Mouse (Mus musculus) v-Abl transformed pro-B cells (cell line): ENCODE results near the gene 5330417C22Rik.

Experiments
- in situ Hi-C, 2 experiments: fragments of 400-800 bp; cut with MboI; formaldehyde crosslinking; loops; one replicate each; pipeline ENCODE4 v1.15.1; 2025; ENCODE audit not compliant: unreplicated experiment in 2 of 2

The 5330417C22Rik gene

DNA sequence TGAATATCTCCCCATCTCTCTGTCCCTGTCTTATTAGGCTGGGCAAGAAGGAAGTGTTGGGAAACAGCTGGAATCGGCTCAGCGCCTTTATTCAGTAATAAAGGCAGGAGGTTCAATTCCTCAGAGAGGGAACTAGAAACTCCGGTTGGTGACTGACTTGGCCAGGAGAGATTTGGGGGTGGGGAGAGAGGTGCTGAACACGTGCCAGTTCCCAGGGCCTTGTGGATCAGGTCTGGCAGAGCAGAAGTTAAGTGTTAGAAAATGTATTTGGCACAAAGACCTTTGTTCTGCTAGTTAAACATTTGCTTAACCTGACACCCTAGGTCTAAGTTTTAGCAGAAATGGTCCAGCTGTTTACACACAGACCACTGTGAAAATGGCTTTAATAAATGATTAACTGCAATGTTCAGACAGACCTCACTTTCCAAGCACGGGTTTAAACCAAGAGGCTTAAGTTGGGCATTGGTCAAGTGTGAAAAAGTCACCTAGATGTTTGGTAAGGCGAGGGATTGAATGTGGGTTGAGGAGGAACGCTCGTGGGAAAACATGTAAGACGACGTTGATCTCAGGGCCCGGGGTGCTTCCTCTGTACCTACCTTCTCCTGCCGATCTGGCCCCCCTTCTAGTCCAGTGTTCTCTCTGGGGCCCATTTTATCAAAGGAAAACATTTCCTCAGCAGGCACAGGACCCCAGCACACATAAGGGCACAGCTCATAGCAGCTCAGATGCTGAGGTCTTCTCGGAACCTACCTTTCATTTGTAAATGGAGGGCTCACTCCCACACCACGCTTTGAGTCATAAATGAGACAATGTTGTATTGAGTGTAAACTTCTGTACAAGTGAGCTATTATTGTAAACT, 59.3 kb downstream of the 5330417C22Rik start:
- in situ Hi-C loops: loop anchor here in 1 of 2 experiments (25.0 kb wide), 1 partner anchor 1010 kb away; no protein-coding TSS in a partner anchor

GRCm38 (mm10) chr3:108475496-108475895, 60.8 kb downstream of the 5330417C22Rik start:
- in situ Hi-C loops: loop anchor here in 1 of 2 experiments (25.0 kb wide), 1 partner anchor 1012 kb away; no protein-coding TSS in a partner anchor

DNA sequence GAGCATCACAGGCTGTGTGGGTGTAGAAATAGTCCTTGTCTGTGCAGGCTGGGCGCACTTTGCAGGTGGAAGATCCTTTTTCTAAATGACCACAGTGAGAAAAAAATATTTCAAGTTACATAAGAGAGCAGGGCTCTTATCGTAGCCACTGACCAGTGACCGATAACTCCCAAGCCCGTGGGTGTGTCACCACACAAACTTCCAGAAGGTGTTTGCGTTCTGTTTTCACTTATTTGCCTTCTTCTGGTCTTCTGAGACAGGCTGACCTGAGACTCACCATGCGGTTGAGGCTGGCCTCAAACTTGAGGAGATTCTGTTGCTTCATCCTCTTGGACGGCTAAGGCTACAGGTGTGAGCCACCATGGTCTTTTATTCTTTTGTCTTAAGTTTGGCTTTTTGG, 61.4 kb downstream of the 5330417C22Rik start:
- in situ Hi-C loops: loop anchor here (25.0 kb wide), 1 partner anchor 1012 kb away; no protein-coding TSS in a partner anchor

DNA sequence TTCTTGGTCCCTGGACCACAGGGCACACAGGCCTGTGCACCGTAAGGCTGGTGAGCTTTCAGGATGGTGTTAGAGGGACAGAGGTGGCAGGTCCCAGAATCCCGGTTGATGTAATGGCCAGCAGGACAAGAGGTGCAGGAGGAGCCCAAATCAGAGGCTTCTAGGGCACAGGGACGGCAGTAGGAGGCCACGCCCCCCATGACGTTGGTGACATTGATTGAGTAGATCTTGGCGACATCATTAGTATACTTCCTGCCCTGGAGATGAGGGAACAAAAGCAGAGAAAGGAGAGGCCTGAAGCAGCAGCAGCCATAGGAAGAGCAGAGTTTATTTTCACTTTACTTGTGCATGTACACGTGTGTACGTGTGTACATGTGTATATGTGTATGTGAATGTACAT, 68.6 kb downstream of the 5330417C22Rik start:
- in situ Hi-C loops: loop anchor here (10.0 to 25.0 kb wide), 4 partner anchors 177 to 1020 kb away; no protein-coding TSS in a partner anchor

GRCm38 (mm10) chr3:108466425-108466824, 69.9 kb downstream of the 5330417C22Rik start:
- in situ Hi-C loops: loop anchor here (10.0 to 25.0 kb wide), 4 partner anchors 178 to 1021 kb away; no protein-coding TSS in a partner anchor

GRCm38 (mm10) chr3:108458866-108459265, 77.5 kb downstream of the 5330417C22Rik start:
- in situ Hi-C loops: loop anchor here in 1 of 2 experiments (25.0 kb wide), 1 partner anchor 1028 kb away; no protein-coding TSS in a partner anchor

GRCm38 (mm10) chr3:108458380-108458779, 78.0 kb downstream of the 5330417C22Rik start:
- in situ Hi-C loops: loop anchor here in 1 of 2 experiments (25.0 kb wide), 1 partner anchor 1029 kb away; no protein-coding TSS in a partner anchor

DNA sequence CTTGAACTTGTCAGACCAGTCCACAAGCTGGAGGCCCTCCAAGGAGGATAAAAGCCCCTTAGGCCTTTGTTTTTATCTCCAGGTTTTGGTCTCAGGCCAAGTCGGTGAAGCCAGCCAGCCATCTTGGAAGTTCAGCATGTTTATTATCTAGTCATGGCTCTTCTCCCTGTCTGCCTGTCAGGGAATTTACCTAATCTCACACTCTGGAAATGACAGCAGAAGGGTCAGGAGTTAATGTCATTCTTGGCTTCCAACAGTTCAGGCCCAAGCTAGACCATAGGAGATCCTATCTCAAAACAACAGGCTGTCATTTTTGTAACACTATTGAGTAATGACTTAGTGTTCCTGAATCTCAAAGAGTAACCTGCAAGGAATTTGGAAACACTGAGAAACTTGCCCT, 82.2 kb downstream of the 5330417C22Rik start:
- in situ Hi-C loops: loop anchor here in 1 of 2 experiments (25.0 kb wide), 1 partner anchor 1033 kb away; no protein-coding TSS in a partner anchor

GRCm38 (mm10) chr3:108451969-108452368, 84.4 kb downstream of the 5330417C22Rik start:
- in situ Hi-C loops: loop anchor here in 1 of 2 experiments (25.0 kb wide), 1 partner anchor 1035 kb away; no protein-coding TSS in a partner anchor

DNA sequence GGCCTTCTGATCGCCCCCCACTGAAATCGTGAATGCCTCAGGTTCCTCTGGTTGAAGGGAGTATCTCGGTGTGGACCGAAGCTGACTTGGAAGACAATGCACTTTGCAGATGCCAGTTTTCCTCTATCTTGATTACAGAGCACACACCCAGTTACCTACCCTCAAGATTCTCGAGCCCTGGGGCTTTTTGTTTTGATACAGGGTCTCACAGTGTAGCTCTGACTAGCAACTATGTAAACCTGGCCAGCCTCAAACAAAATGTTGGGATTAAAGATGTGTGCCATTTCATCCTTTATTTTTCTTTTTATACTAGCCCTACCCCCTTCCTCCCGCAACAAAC, 91.0 kb downstream of the 5330417C22Rik start:
- in situ Hi-C loops: loop anchor here (10.0 kb wide), 2 partner anchors 109 to 459 kb away; no protein-coding TSS in a partner anchor

DNA sequence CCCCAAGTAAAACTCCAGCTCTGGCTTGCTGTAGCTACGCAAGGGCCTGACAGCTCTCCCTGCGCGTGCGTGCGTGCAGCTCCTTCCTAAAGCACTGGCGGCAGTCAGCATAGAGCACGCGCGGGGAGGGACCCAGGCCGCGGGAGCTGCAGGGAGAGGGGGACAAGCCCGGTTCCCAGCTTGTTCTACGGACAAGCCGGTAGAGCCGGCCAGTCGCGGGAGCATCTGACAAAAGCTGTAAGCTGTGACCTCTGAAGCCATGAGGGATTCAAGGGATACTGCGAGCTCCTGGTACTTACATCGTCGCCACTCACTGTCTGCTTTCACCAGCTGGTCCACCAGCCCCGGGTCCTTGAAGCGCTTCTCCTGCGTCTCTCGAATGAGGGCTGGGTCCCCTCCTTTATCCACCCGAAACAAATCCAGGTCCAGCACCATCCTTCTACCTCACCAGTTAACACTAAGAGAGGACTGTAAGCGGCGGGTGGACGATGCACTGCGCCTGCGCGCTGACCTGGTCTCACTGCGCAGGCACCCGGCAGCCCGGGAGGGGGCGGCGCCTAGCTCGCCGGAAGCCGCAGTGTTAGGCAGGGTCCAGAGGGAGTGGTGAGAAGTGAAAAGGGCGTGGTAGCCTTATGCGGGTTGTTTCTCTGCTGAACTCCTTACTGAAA, 91.5 kb downstream of the 5330417C22Rik start, which contains the start of gene Sars:
TSS of gene Sars (minus strand) at position 512 of the 668 bp plus-strand sequence.
- in situ Hi-C loops: loop anchor here (10.0 kb wide), 2 partner anchors 110 to 460 kb away; no protein-coding TSS in a partner anchor

DNA sequence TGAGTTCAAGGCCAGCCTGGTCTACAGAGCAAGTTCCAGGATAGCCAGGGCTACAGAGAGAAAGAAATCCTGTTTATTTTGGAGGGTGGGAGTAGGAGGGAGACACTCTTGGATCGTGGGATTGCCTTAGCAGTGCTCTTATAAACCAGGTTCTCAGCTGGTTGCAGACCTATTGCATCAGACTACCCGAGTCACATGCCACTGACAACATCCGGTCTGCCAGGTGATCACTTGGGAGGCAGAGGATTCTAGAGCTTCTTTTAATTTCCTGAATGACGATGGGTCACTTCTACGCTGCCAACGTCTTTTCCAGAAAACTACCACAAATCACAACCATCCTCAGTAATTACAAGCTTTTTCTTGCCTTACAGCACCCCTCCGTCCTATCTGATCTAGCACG, 92.3 kb downstream of the 5330417C22Rik start:
- in situ Hi-C loops: loop anchor here (10.0 kb wide), 2 partner anchors 111 to 461 kb away; no protein-coding TSS in a partner anchor

DNA sequence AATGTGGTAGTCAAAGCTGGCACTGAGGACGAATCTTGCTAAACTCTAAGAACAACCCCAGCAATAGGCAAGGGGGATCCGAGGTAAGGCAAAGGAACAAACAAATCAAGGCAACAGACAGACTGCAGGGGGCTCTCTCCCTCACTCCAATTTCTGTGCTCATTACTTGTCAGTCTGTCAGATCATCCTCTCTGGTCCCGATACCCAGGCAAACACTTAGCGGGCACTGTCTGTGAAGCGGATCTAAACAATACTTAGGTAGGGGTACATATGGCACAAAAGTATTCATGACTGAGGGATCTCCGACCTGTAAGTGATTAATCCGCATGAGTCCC, 100.0 kb downstream of the 5330417C22Rik start:
- in situ Hi-C loops: no loop called here

DNA sequence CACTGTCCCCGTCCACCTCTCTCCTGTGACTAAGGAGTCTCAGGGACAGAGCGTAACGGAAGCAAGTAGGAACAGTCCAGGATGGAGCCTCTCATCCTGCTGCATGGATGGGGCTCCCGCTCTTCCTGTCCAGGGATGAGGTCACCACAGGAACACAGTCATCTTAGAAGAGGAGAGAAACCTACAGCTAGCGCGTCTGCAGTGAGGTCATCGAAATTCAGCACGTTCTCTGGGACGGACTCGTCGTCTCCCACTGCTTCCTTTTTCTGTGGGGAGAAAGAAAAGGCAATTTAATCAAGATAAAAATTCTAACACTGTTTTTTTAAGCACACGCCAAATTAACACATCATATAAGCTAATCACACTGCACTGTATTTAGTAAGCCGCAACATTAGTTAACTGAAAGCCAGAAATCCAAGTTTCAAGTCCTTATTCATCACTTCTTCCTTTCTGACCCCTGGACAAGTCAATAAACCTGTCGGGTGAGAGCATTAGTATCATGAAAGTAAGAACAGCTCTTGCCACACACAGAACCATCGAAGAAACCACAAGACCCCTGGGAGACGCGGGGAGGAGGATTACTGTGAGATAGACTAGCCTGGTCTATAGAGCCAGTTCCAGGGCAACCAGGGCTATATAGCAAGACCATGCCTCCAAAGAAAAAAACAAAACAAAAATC, 100.5 kb downstream of the 5330417C22Rik start:
- in situ Hi-C loops: no loop called here

DNA sequence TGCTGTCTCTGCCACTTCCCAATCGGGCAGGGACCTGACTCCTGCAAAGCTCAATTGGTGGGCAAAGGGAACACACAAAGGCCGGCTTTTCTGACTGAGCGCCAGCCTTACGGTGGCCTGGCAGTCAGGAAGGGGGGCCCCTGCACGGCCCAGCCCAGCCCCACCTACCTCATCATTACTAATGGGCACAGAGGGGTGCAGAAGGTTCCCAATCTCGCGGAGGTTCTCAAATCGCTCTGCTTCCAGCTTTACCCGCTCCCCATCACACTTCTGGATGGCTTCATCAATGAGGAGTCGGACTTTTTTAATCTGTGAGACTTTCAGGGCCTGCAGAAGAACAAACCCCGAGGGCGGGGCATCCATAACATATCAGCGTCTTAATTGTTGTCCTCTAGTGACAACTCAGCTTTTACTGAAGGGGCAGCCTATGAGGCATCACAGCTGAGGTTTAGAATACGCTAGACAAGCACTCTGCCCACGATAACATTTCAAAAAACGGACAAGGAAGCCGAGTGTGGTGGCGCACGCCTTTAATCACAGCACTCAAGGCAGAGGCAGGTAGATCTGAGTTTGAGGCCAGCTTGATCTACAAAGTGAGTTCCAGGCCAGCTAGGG, 102.3 kb downstream of the 5330417C22Rik start:
- in situ Hi-C loops: no loop called here

- in situ Hi-C loops: no loop called here
These were observed 103.0 kb downstream of the 5330417C22Rik start for GRCm38 (mm10) chr3:108433188-108433880.

- in situ Hi-C loops: no loop called here
These were observed 103.7 kb downstream of the 5330417C22Rik start for GRCm38 (mm10) chr3:108432542-108433187.

GRCm38 (mm10) chr3:108425624-108426018, 110.7 kb downstream of the 5330417C22Rik start:
- in situ Hi-C loops: no loop called here
